Mouse (Mus musculus) neural tube, embryonic 11.5 days (tissue): ENCODE data around the gene Fam71e1. TPM values are rescaled to one million over a fixed set of nuclear protein-coding genes. Genes with fewer than 3 reads are reported as not detected.

Source experiments
- ATAC-seq: fragments of 200-750 bp; cut with Nextera tagmentation; 2 replicates; pipeline ENCODE4 v1.8.0; 2017; ENCODE audit warnings: moderate number of reproducible peaks, mild to moderate bottlenecking, moderate TSS enrichment, moderate library complexity; ENCODE audit not compliant: insufficient read depth, low FRiP score, low TSS enrichment
- DNase-seq: peaks from one replicate; pipeline ENCODE4 v3.0.0-alpha.2; 2015; ENCODE audit warnings: low spot score
- H3K27ac ChIP-seq: fragments of 300-500 bp; sonication (generic); 2 replicates; pipeline ENCODE4 v1.5.1; 2014; ENCODE audit warnings: low read depth, mild to moderate bottlenecking, low read length
- H3K27me3 ChIP-seq: fragments of 300-500 bp; sonication (generic); 2 replicates; pipeline ENCODE4 v1.6.1; 2014; ENCODE audit warnings: mild to moderate bottlenecking, low read length, mixed read lengths; ENCODE audit not compliant: control insufficient read depth, insufficient read depth
- H3K36me3 ChIP-seq: fragments of 300-500 bp; sonication (generic); 2 replicates; pipeline ENCODE4 v1.6.1; 2014; ENCODE audit warnings: mild to moderate bottlenecking, low read length, moderate library complexity, mixed read lengths; ENCODE audit not compliant: control insufficient read depth, insufficient read depth
- H3K4me1 ChIP-seq: fragments of 300-500 bp; sonication (generic); 2 replicates; pipeline ENCODE4 v1.6.1; 2014; ENCODE audit warnings: low read length, mixed read lengths; ENCODE audit not compliant: control insufficient read depth, insufficient read depth
- H3K4me2 ChIP-seq: fragments of 300-500 bp; sonication (generic); 2 replicates; pipeline ENCODE4 v1.6.1; 2014; ENCODE audit warnings: low read depth, mild to moderate bottlenecking, moderate library complexity
- H3K4me3 ChIP-seq: fragments of 300-500 bp; sonication (generic); 2 replicates; pipeline ENCODE4 v1.5.1; 2014; ENCODE audit warnings: low read depth, low read length
- H3K9ac ChIP-seq: fragments of 300-500 bp; sonication (generic); 2 replicates; pipeline ENCODE4 v1.6.1; 2014; ENCODE audit warnings: mild to moderate bottlenecking, low read length
- H3K9me3 ChIP-seq: fragments of 300-500 bp; sonication (generic); 2 replicates; pipeline ENCODE4 v1.6.1; 2016; ENCODE audit warnings: low read length; ENCODE audit not compliant: control insufficient read depth
- WGBS: fragments of 180-500 bp; shearing (Covaris S2); extraction: QIAGEN DNeasy Blood & Tissue Kit; methylation state at CpG from one replicate; pipeline ENCODE4 v1.1.7; 2014; 5-methylcytosine and 5-hydroxymethylcytosine counted together
- polyA plus RNA-seq: library from polyadenylated mRNA; unstranded; fragments of >200 nt; fragmentation: Nextera tagmentation; extraction: Ambion mirVana; gene quantifications from 2 replicates; pipeline ENCODE4 v1.2.1, GENCODE M21; 2014

The Fam71e1 gene
- polyA plus RNA-seq, 1 experiment from 2014 or later, result 12.3 TPM

GRCm38 (mm10) chr7:44482836-44483435 is 13.4 kb upstream of the Fam71e1 start:
- H3K27ac ChIP-seq, result no peak overlapping the region
- H3K4me3 ChIP-seq, result no peak overlapping the region
- ATAC-seq (no peak), DNase-seq (no peak)
- H3K27me3 ChIP-seq, result no peaks in the 10 kb centered on the region
- no peaks in the 10 kb centered on the region for H3K36me3 ChIP-seq
- H3K9me3 ChIP-seq, result no peaks in the 10 kb centered on the region
- no peak overlapping the region for H3K9ac ChIP-seq
- H3K4me1 ChIP-seq, result no peaks in the 10 kb centered on the region
- 75% methylated on average over 3 of the region's 3 CpGs for WGBS
- H3K4me2 ChIP-seq, result no peak overlapping the region

GRCm38 (mm10) chr7:44484109-44484508 is 12.3 kb upstream of the Fam71e1 start:
- H3K27ac ChIP-seq, result no peak overlapping the region
- no peak overlapping the region for H3K4me3 ChIP-seq
- no peaks in the 10 kb centered on the region for H3K9me3 ChIP-seq
- no peak for DNase-seq
- no peaks in the 10 kb centered on the region for H3K27me3 ChIP-seq
- H3K9ac ChIP-seq, result no peak overlapping the region
- no peak overlapping the region for H3K4me2 ChIP-seq
- H3K36me3 ChIP-seq, result 0 out of 2 replicates have a peak, but pooled peaks cover 3% of the 10 kb centered on the region
- no peaks in the 10 kb centered on the region for H3K4me1 ChIP-seq
- no peak for ATAC-seq
- WGBS, result 88% methylated on average over 1 of the region's 1 CpGs

GRCm38 (mm10) chr7:44484841-44485571 is 11.4 kb upstream of the Fam71e1 start:
- H3K9me3 ChIP-seq, result no peaks in the 10 kb centered on the region
- H3K4me1 ChIP-seq, result no peaks in the 10 kb centered on the region
- 0 out of 2 replicates have a peak, but pooled peaks cover 3% of the 10 kb centered on the region for H3K36me3 ChIP-seq
- WGBS, result 29% methylated on average over 5 of the region's 5 CpGs
- ATAC-seq (peak; percentile 75; the same call in 1 of the 2 replicates), DNase-seq (peak; percentile 87)
- no peak overlapping the region for H3K4me2 ChIP-seq
- H3K27ac ChIP-seq, result no peak overlapping the region
- no peak overlapping the region for H3K9ac ChIP-seq
- no peaks in the 10 kb centered on the region for H3K27me3 ChIP-seq
- no peak overlapping the region for H3K4me3 ChIP-seq

GRCm38 (mm10) chr7:44485572-44486195 is 10.7 kb upstream of the Fam71e1 start:
- peak; percentile 50; the same call in 1 of the 2 replicates for ATAC-seq
- no peak for DNase-seq

GRCm38 (mm10) chr7:44486927-44487575 is 9.3 kb upstream of the Fam71e1 start:
- no peak overlapping the region for H3K4me2 ChIP-seq
- no peak for DNase-seq

More at GRCm38 (mm10) chr7:44485572-44486195, 10.7 kb upstream of the Fam71e1 start:
- H3K4me2 ChIP-seq, result no peak overlapping the region
- no peak overlapping the region for H3K27ac ChIP-seq
- no peak overlapping the region for H3K4me3 ChIP-seq
- 0 out of 2 replicates have a peak, but pooled peaks cover 3% of the 10 kb centered on the region for H3K36me3 ChIP-seq
- 71% methylated on average over 7 of the region's 7 CpGs for WGBS
- H3K27me3 ChIP-seq, result no peaks in the 10 kb centered on the region
- H3K9me3 ChIP-seq, result no peaks in the 10 kb centered on the region
- H3K9ac ChIP-seq, result no peak overlapping the region
- H3K4me1 ChIP-seq, result no peaks in the 10 kb centered on the region

GRCm38 (mm10) chr7:44487936-44488335 is 8.4 kb upstream of the Fam71e1 start:
- Histone ChIP-seq H3K4me1 (no peaks in the 10 kb centered on the region), H3K4me3 (no peak overlapping the region), H3K27me3 (no peaks in the 10 kb centered on the region), H3K9ac (no peak overlapping the region), H3K4me2 (no peak overlapping the region), H3K9me3 (no peaks in the 10 kb centered on the region), H3K27ac (no peak overlapping the region), H3K36me3 (peaks cover 7% of the 10 kb centered on the region)
- DNase-seq (no peak), ATAC-seq (no peak)
- WGBS, result 92% methylated on average over 7 of the region's 7 CpGs

More at GRCm38 (mm10) chr7:44486927-44487575, 9.3 kb upstream of the Fam71e1 start:
- H3K4me3 ChIP-seq, result no peak overlapping the region
- ATAC-seq, result no peak
- H3K27me3 ChIP-seq, result no peaks in the 10 kb centered on the region
- WGBS, result 65% methylated on average over 13 of the region's 13 CpGs
- H3K9me3 ChIP-seq, result no peaks in the 10 kb centered on the region
- H3K9ac ChIP-seq, result no peak overlapping the region
- no peaks in the 10 kb centered on the region for H3K4me1 ChIP-seq
- peaks cover 7% of the 10 kb centered on the region for H3K36me3 ChIP-seq
- H3K27ac ChIP-seq, result no peak overlapping the region

- no peaks in the 10 kb centered on the region for H3K27me3 ChIP-seq
- no peak overlapping the region for H3K27ac ChIP-seq
- ATAC-seq (no peak), DNase-seq (no peak)
- no peak overlapping the region for H3K9ac ChIP-seq
- H3K4me2 ChIP-seq, result no peak overlapping the region
- no peaks in the 10 kb centered on the region for H3K4me1 ChIP-seq
- no peaks in the 10 kb centered on the region for H3K9me3 ChIP-seq
- H3K36me3 ChIP-seq, result peaks cover 10% of the 10 kb centered on the region
- H3K4me3 ChIP-seq, result no peak overlapping the region
- 94% methylated on average over 8 of the region's 8 CpGs for WGBS
Measured at GRCm38 (mm10) chr7:44488545-44488944, 7.8 kb upstream of the Fam71e1 start.

GRCm38 (mm10) chr7:44490281-44490680 is 6.1 kb upstream of the Fam71e1 start:
- 89% methylated on average over 4 of the region's 4 CpGs for WGBS
- peaks cover 10% of the 10 kb centered on the region for H3K36me3 ChIP-seq
- no peak overlapping the region for H3K9ac ChIP-seq
- no peaks in the 10 kb centered on the region for H3K9me3 ChIP-seq
- DNase-seq (no peak), ATAC-seq (no peak)
- no peak overlapping the region for H3K27ac ChIP-seq
- no peak overlapping the region for H3K4me2 ChIP-seq
- H3K27me3 ChIP-seq, result no peaks in the 10 kb centered on the region
- H3K4me1 ChIP-seq, result peaks cover 2% of the 10 kb centered on the region; the same call in 1 of the 2 replicates
- H3K4me3 ChIP-seq, result no peak overlapping the region
